Mouse (Mus musculus) thymus, postnatal 14 days (tissue): ENCODE data around the gene Chmp6.

Experiments used
- DNase-seq: peaks from one replicate; pipeline ENCODE4 v3.0.0; 2021

The Chmp6 gene

GRCm38 (mm10) chr11:119912845-119913244 is 396 bp upstream of the Chmp6 start:
- no peak for DNase-seq

- DNase-seq, result no peak
Observed at GRCm38 (mm10) chr11:119913935-119914314, 684 bp downstream of the Chmp6 start.

DNA sequence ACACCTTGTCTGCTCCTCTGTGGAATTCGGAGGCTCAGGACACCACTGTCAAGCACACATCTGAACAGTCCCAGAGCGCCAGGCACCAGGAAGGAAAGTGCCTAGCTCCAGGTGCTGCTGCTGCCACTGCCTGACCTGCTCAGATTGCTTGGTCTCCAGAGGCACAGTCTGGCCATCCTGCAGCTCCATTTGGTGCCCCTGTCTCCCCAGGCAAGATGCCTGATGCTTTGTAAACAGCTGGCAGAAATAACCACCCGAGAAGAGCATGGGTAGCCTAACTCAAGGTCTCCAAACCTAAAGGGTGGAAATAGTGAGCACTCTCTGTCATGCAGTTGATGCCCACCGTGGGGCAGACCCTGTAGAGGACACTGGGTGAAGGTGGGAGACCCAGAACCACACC is 1.1 kb downstream of the Chmp6 start:
- DNase-seq, result no peak

DNA sequence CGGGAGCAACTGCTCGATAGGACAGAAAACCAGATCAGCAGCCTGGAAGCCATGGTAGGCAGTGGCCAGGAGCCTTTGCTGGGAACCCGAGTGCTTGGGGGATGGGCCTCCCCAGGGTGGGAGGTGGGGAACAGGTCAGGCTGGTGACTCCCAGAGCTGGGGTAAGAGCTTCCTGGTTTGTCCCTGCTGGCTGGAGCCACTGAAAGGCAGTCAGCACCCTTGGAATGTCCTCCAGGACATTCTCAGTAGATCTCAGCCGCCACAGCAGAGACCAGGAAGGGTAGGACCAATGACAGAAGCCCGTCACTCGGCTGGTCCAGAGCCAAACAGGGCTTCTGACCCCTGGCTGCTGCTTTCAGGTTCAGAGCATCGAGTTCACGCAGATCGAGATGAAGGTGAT is 2.4 kb downstream of the Chmp6 start:
- DNase-seq, result no peak

DNA sequence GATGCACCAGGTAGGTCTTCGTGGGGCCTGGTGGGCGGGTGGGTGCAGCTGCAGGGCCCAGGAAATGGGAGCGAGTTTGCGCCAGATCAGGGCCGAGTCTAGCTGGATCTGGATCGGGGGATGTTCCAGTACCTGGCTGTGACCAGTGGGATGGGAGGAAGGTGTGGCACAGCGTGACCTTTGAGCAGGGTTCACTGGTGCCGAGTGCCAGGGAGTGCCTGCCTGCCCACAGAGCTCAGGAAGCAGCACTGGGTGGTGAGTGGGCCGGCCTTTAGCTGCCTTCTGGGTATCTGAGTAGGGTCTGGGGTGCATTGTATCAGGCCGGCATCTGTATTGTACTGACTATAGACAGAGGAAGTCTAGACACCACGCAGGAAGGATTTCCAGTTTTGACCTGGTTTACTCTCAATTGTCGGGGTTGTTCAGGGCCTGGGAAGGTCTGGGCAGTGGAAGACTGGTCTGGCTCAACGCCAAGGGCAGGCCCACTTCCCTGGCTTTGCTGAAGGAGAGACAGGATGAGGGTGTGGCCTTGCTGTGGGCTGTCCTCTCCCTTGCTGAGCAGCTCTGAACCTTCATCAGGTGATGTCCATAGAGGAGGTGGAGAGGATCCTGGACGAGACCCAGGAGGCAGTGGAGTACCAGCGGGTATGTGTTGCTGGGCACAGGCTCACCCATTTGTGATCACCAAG is 3.0 kb downstream of the Chmp6 start:
- DNase-seq, result no peak

- no peak for DNase-seq
Observed at GRCm38 (mm10) chr11:119916834-119917469, 3.7 kb downstream of the Chmp6 start.

DNA sequence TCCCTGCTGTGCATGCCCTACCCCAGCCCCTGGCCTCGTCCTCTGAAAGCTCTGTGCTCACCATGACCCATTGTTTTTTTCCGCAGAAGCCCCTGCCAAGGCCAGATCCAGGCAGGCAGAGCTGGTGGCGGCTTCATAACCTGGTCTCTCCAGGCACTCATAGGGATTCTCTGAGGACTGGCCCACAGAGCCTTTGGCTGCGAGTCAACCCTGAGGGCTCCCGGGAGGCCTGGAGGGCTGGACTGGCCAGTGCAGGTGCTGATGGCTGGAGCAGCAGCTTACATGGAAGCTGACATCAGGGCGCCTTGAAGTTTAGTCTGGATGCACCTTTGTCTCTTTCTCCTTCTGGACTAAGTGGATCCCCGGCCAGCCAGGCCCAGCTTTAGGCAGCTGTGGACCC is 5.3 kb downstream of the Chmp6 start:
- no peak for DNase-seq

DNA sequence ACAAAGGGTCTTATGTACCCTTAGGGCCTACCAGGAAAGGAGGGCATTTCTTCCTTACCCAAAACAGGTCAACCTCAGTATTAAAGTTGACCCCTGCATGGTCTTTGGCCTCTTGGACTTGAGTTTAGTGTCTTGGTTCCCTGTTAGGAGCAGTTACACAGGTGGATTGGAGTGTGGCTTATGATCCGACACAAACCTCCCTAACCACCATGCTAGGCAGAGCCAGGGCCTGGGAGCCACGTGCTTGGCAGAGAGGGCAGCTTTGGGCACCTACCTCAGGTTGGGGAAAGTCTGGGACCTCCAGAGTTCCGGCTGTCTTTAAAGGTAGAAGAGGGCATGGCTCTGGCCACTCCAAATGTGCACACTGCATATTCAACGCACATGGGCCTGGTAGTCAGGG is 6.2 kb downstream of the Chmp6 start:
- DNase-seq, result no peak

DNA sequence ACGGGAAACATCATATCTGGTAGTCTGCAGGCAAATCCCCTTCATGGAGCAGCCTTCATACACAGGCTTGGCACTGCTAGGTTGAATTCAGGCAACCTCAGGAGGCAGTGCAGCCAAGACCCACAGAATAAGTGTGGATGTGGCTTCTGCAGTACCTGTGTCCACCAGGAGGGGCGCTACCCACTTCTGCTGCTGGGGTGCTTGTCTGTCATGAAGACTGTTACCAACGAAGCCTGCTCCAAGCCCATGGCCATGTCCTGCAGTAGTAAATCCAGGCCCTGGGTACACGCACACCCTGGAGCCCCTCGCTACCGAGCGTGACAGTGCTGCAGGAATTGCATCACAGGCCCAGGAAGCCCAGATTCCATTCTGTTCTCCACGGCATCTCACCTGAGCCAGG is 6.7 kb downstream of the Chmp6 start:
- DNase-seq, result peak; percentile 77

- DNase-seq, result no peak
Observed at GRCm38 (mm10) chr11:119920668-119921067, 7.4 kb downstream of the Chmp6 start.

- no peak for DNase-seq
Observed at GRCm38 (mm10) chr11:119925176-119925575, 11.9 kb downstream of the Chmp6 start.

GRCm38 (mm10) chr11:119926762-119927161 is 13.5 kb downstream of the Chmp6 start:
- DNase-seq, result no peak

- DNase-seq, result peak; percentile 86
Observed at GRCm38 (mm10) chr11:119928023-119928681, 14.9 kb downstream of the Chmp6 start.

DNA sequence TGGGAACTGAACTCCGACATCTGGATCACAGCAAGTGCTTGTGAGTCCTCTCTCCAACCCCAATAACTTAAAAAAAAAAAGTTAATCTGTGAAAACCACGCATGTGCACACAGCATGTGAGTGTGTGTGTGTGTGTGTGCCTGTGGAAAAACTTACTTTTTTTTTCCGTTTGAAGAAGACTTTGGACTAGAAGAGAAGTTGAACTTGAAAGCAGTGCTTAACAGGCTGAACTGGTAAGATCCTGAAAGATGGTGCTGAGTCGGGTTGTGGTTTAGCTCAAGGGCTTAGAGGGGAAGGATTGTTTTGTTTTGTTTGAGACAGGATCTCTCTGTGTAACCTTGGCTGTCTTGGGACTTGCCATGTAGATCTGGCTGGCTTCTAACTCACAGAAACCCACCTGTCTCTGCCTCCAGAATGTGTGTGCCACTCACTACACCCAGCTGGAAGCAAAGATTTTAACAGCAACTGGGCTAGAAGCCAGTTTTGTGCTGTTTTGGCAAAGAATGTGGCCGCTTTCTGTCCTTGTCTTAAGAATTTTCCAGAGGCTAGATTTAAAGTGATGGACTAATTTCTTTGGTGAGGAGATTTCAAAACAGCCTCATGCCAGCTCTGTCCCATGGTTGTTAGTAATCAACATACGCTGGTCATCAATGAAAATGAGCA is 16.5 kb downstream of the Chmp6 start:
- no peak for DNase-seq

DNA sequence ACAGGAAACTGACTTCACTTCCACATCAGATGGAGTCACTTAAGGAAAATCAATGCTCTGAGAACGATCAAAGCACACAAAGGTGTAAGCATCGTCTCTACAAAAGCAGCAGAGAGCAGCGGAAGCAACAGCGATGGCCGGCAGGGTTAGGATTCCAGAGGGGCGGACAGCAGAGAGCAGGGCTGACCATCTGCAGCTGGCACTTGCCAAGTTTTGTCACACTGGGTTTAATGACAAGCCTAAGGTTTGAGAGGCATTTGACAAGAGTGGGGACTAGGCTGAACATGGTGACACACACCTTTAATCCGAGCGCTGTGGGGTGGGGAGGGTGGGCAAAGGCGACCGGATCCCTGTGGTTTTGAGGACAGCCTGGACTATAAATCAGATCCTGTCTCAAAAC is 18.6 kb downstream of the Chmp6 start:
- DNase-seq, result no peak

- DNase-seq, result no peak
Observed at GRCm38 (mm10) chr11:119933142-119933541, 19.9 kb downstream of the Chmp6 start.

- DNase-seq, result peak; percentile 59
Observed at GRCm38 (mm10) chr11:119933819-119934583, 20.8 kb downstream of the Chmp6 start.

DNA sequence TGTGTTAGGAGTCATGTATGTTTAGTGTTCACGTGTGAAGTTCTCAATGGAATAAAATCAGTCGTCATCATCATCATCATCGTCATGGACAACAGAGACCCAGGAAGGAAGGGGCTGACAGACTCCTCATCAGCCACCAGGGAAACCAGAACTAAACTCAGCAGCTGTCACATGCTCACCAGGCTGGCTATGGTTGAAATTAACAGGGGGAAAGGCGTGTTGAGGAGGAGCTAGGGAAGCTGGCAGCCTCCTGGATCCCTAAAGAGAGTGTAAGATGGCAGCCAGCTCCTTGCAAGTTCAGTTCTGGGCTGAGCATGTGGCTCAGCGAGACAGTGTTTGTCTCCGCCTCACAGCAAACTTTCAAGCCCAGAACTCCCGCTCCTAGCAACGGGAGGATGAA is 21.5 kb downstream of the Chmp6 start:
- no peak for DNase-seq

DNA sequence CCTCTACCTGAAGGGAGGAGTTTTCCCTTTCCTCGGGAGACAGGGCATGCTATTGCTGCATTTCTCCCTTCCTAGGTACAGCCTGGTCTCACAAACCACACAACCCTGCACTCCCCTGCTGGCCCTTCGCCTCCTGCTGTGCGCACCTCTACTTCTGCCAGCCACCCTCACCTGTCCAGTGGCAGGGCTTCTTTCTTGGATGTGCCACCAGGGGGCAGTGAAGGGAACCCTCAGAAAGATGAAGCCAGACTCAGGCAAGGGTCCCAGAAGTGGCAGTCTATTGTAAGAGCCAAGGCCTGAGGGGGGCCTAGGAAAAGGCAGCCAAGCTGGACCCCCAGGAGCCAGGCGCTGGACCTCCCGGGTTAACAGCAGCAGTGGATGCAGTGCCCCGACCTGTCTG is 22.2 kb downstream of the Chmp6 start:
- peak; percentile 84 for DNase-seq

- no peak for DNase-seq
Observed at GRCm38 (mm10) chr11:119936456-119936855, 23.2 kb downstream of the Chmp6 start.

DNA sequence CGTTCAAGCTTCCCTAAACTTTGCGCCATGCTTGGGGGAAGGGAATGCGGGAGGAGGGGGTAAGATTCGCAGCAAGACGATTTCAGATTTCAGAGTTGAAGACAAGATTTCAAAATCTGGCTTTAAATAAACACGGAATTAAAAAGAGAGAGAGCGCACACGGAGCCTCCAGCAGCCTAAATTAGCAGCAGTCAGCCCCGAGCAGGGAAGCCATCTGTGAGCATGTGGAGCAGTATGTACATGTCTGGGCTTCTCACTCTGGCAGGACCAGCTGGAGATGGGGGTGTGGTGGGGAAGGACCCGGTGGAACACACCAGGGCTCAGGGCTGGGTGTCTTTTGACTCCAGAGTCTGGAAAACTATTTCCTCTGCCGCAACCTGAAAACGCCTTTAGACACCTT is 24.0 kb downstream of the Chmp6 start:
- DNase-seq, result no peak

DNA sequence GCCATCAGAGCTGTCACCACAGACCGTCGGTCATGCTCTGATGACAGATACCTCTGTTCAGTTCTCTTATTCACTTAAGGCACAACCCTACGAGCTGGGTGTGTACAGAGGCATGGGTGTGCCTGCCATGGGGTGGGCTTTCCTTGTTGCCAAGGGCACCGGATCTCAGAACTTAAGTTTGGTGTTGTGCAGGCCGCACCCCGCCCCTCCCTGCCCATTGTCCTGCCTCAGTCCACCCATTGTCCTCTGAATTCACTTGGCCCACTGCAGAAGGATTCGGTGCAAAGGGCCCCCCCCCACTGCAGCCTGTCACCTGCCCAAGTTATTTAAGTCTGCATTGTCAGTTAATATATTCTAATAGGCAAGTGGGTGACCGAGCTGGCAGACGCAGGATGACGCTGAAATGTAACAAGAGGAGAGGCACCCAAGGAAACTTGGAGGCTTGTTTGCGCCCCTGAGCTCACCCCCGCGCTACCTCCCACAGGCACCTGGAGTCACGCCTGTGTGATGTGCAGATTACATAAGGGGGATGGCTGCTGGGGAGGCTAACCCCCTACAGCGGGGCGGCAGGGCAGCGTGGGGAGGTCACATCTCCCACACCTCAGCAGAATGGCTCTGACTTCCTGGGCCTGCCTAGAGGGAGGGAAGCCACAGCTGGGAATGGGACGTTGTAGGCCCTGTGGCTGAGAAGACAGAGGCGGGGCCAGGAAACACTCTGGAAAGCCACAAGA is 24.7 kb downstream of the Chmp6 start:
- no peak for DNase-seq
